Mouse (Mus musculus): ENCODE data around the gene Elfn2. TPM values are rescaled to one million over a fixed set of nuclear protein-coding genes. Genes with fewer than 3 reads are reported as not detected.

Gene Elfn2
- polyA plus RNA-seq, 1 experiment from 2014 or later, result not detected

DNA sequence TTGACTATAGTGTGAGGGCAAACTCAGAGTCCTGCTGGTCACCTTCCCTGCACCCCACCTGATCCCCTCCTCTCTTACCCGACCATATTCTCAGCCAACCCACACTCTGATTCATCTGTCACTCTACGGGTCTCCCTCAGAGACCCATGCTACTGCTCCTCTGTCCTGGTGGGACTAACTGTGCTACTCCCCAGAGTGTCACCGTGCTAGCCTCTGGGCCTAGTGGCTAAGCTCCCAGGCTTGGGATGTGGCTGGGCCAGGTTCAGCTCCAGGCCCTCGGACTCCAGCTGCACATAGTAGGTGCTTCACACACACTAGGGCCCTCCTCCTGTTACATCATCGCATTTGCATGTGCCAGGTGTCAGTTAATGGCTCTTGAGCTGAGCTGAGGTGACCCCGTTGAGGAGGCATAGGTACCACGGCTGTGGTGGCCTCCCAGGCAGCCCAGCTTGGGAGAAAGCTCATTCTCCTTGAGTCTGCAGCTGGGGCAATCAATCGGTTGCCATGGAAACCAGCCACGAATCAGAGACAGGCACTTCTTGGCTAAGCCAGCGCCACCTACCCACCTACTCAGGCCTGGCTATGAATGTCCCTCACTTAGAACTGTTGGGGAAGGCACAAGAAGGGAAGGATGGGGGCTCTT, 84.4 kb downstream of the Elfn2 start:
- H3K9me3 ChIP-seq (replicated peaks), result no peaks in the 10 kb centered on the region
- WGBS, result 35% methylated on average over 10 of the region's 10 CpGs
- H3K4me2 ChIP-seq, result no peak overlapping the region
- peaks cover 16% of the 10 kb centered on the region; the same call in 1 of the 2 replicates for H3K27me3 ChIP-seq
- H3K27ac ChIP-seq, result no peak overlapping the region
- no peaks in the 10 kb centered on the region for H3K36me3 ChIP-seq
- H3K4me3 ChIP-seq (replicated peaks), result no peak overlapping the region
- no peak overlapping the region for H3K9ac ChIP-seq
- peaks cover 13% of the 10 kb centered on the region for H3K4me1 ChIP-seq
- no peak for ATAC-seq (replicated peaks; ENCODE audit: low FRiP score)

GRCm38 (mm10) chr15:78633413-78633812, 85.2 kb downstream of the Elfn2 start:
- Histone ChIP-seq H3K9me3 (replicated peaks) (no peaks in the 10 kb centered on the region), H3K4me1 (peaks cover 13% of the 10 kb centered on the region), H3K27me3 (peaks cover 10% of the 10 kb centered on the region; the same call in 1 of the 2 replicates), H3K4me2 (no peak overlapping the region), H3K9ac (no peak overlapping the region), H3K4me3 (replicated peaks) (no peak overlapping the region), H3K27ac (no peak overlapping the region), H3K36me3 (no peaks in the 10 kb centered on the region)
- no peak for ATAC-seq (replicated peaks; ENCODE audit: low FRiP score)
- WGBS, result 61% methylated on average over 5 of the region's 5 CpGs

GRCm38 (mm10) chr15:78632387-78632786, 86.2 kb downstream of the Elfn2 start:
- no peak overlapping the region for H3K9ac ChIP-seq
- peaks cover 13% of the 10 kb centered on the region for H3K4me1 ChIP-seq
- no peaks in the 10 kb centered on the region for H3K36me3 ChIP-seq
- H3K27ac ChIP-seq, result no peak overlapping the region
- WGBS, result 72% methylated on average over 2 of the region's 2 CpGs
- no peak for ATAC-seq (replicated peaks; ENCODE audit: low FRiP score)
- no peak overlapping the region for H3K4me2 ChIP-seq
- peaks cover 10% of the 10 kb centered on the region; the same call in 1 of the 2 replicates for H3K27me3 ChIP-seq
- H3K9me3 ChIP-seq (replicated peaks), result no peaks in the 10 kb centered on the region
- H3K4me3 ChIP-seq (replicated peaks), result no peak overlapping the region

DNA sequence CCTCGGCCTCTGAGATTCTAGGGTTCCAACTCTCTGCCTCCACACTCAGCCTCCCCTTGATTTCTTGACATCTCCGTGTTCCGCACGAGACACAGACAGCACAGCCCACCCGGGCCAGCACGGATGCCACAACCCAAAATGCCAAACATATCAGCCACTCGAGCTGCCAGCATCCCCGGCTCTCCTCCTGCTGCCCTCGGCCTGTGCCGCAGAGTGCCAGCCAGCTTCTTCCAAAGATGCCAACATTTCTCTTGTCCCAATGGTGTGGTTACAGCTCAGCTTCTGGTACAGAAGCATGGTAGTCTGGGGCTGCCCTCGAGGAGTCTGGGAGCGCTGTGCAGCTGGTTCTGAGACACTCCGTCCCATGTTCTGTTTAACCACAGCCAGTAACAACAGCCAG, 92.3 kb downstream of the Elfn2 start:
- WGBS, result 89% methylated on average over 13 of the region's 13 CpGs
- peaks cover 11% of the 10 kb centered on the region for H3K27me3 ChIP-seq
- H3K36me3 ChIP-seq, result no peaks in the 10 kb centered on the region
- no peak overlapping the region for H3K4me2 ChIP-seq
- H3K9ac ChIP-seq, result no peak overlapping the region
- no peaks in the 10 kb centered on the region for H3K9me3 ChIP-seq (replicated peaks)
- no peak overlapping the region for H3K4me3 ChIP-seq (replicated peaks)
- peaks cover 15% of the 10 kb centered on the region; the same call in 1 of the 2 replicates for H3K4me1 ChIP-seq
- no peak overlapping the region for H3K27ac ChIP-seq
- no peak for ATAC-seq (replicated peaks; ENCODE audit: low FRiP score)

DNA sequence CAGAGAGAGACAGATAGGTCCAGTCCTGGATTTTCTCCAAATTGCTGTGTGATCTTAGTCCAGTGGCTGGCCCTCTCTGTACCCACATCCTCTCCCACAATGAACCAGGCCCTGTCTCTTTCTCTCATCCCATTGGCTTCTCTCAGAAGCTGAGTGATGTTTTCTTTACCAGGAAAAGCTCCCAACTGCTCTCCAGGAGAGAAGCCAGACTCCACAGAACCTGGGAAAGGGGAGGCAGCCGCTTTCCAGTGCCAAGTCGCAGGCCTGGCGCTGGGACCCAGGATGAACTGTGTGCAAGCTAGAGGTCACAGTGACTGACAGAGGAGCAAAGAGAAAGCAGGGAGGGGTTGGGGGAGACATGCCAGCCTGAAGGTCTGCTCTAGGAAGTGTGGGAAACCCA, 93.6 kb downstream of the Elfn2 start:
- 76% methylated on average over 3 of the region's 3 CpGs for WGBS
- Histone ChIP-seq H3K4me1 (peaks cover 15% of the 10 kb centered on the region; the same call in 1 of the 2 replicates), H3K4me3 (replicated peaks) (no peak overlapping the region), H3K27me3 (peaks cover 18% of the 10 kb centered on the region), H3K9ac (no peak overlapping the region), H3K36me3 (no peaks in the 10 kb centered on the region), H3K9me3 (replicated peaks) (no peaks in the 10 kb centered on the region), H3K27ac (no peak overlapping the region), H3K4me2 (no peak overlapping the region)
- no peak for ATAC-seq (replicated peaks; ENCODE audit: low FRiP score)

- H3K9ac ChIP-seq, result no peak overlapping the region
- peak; percentile 64; the same call in 1 of the 2 replicates for ATAC-seq (replicated peaks; ENCODE audit: low FRiP score)
- no peak overlapping the region for H3K27ac ChIP-seq
- H3K4me1 ChIP-seq, result peaks cover 15% of the 10 kb centered on the region; the same call in 1 of the 2 replicates
- H3K27me3 ChIP-seq, result peaks cover 21% of the 10 kb centered on the region
- H3K36me3 ChIP-seq, result no peaks in the 10 kb centered on the region
- H3K4me2 ChIP-seq, result no peak overlapping the region
- WGBS, result 38% methylated on average over 13 of the region's 13 CpGs
- no peak overlapping the region for H3K4me3 ChIP-seq (replicated peaks)
- H3K9me3 ChIP-seq (replicated peaks), result no peaks in the 10 kb centered on the region
Measured at GRCm38 (mm10) chr15:78624431-78624950, 94.1 kb downstream of the Elfn2 start.

DNA sequence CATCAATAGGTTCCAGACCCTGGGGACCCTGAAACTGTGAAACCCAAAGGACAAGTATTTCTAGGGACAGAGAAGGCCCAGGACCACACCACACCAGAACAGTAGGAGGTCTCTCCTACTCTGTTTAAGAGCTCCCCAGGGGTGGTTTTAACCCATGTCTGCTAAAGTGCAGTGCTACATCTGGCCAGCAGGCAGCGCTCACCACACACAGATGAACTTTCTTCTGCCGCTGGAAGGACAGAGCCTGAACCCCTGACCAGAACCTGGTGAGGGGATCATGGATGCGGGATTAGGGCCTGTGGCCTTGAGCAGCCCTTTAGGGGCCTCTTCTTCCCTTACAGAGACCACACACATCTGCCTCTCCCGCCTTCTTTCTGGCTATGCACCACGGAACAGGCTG, 95.1 kb downstream of the Elfn2 start:
- Histone ChIP-seq H3K9ac (no peak overlapping the region), H3K4me1 (peaks cover 15% of the 10 kb centered on the region; the same call in 1 of the 2 replicates), H3K4me2 (no peak overlapping the region), H3K36me3 (no peaks in the 10 kb centered on the region), H3K9me3 (replicated peaks) (no peaks in the 10 kb centered on the region), H3K27me3 (peaks cover 21% of the 10 kb centered on the region), H3K27ac (no peak overlapping the region), H3K4me3 (replicated peaks) (no peak overlapping the region)
- ATAC-seq (replicated peaks; ENCODE audit: low FRiP score), result no peak; the same call in 1 of the 2 replicates
- WGBS, result 5% methylated on average over 5 of the region's 5 CpGs

Other genes with a start within 250 kb of the Elfn2 start
- gene Il2rb, start 223.5 kb downstream of the Elfn2 start, polyA plus RNA-seq (2015; fragmentation: Nextera tagmentation; extraction: Ambion mirVana), result 0.44 and 0.60 TPM in 2 replicates
- gene C1qtnf6, start 187.4 kb downstream of the Elfn2 start, polyA plus RNA-seq (2015; fragmentation: Nextera tagmentation; extraction: Ambion mirVana), result 27.7 and 30.4 TPM in 2 replicates
- gene Sstr3, start 174.1 kb downstream of the Elfn2 start, polyA plus RNA-seq (2015; fragmentation: Nextera tagmentation; extraction: Ambion mirVana), result 0.30 and 0.58 TPM in 2 replicates
- 8.1 and 11.1 TPM in 2 replicates for gene Rac2, start 146.0 kb downstream of the Elfn2 start, polyA plus RNA-seq (2015; fragmentation: Nextera tagmentation; extraction: Ambion mirVana)
- 7.1 and 8.1 TPM in 2 replicates for gene Cyth4, start 121.7 kb downstream of the Elfn2 start, polyA plus RNA-seq (2015; fragmentation: Nextera tagmentation; extraction: Ambion mirVana)
- gene Mfng, start 54.7 kb upstream of the Elfn2 start, polyA plus RNA-seq (2015; fragmentation: Nextera tagmentation; extraction: Ambion mirVana), result 25.4 and 25.6 TPM in 2 replicates
- 9.1 and 9.5 TPM in 2 replicates for gene Card10, start 84.3 kb upstream of the Elfn2 start, polyA plus RNA-seq (2015; fragmentation: Nextera tagmentation; extraction: Ambion mirVana)
- 46.2 and 51.1 TPM in 2 replicates for gene Cdc42ep1, start 123.9 kb upstream of the Elfn2 start, polyA plus RNA-seq (2015; fragmentation: Nextera tagmentation; extraction: Ambion mirVana)
- 0.60 and 1.8 TPM in 2 replicates for gene Lgals2, start 136.8 kb upstream of the Elfn2 start, polyA plus RNA-seq (2015; fragmentation: Nextera tagmentation; extraction: Ambion mirVana)
- gene Gga1, start 158.4 kb upstream of the Elfn2 start, polyA plus RNA-seq (2015; fragmentation: Nextera tagmentation; extraction: Ambion mirVana), result 49.5 and 55.5 TPM in 2 replicates
- gene Gm49510, start 180.9 kb upstream of the Elfn2 start, polyA plus RNA-seq (2015; fragmentation: Nextera tagmentation; extraction: Ambion mirVana), result 0.14 and 0.60 TPM in 2 replicates
- 34.4 and 41.6 TPM in 2 replicates for gene Sh3bp1, start 181.0 kb upstream of the Elfn2 start, polyA plus RNA-seq (2015; fragmentation: Nextera tagmentation; extraction: Ambion mirVana)
- gene Pdxp, start 195.1 kb upstream of the Elfn2 start, polyA plus RNA-seq (2015; fragmentation: Nextera tagmentation; extraction: Ambion mirVana), result 13.7 and 15.0 TPM in 2 replicates
- gene Lgals1, start 208.0 kb upstream of the Elfn2 start, polyA plus RNA-seq (2015; fragmentation: Nextera tagmentation; extraction: Ambion mirVana), result 761 and 838 TPM in 2 replicates
- gene Nol12, start 216.2 kb upstream of the Elfn2 start, polyA plus RNA-seq (2015; fragmentation: Nextera tagmentation; extraction: Ambion mirVana), result 54.6 and 58.9 TPM in 2 replicates
- 62.9 and 66.6 TPM in 2 replicates for gene Triobp, start 229.0 kb upstream of the Elfn2 start, polyA plus RNA-seq (2015; fragmentation: Nextera tagmentation; extraction: Ambion mirVana)

Data from kidney, embryonic 15.5 days (tissue).